Mouse (Mus musculus) adrenal gland, postnatal 10 days (tissue): ENCODE results near the gene Ncam1. TPM values are rescaled to one million over a fixed set of nuclear protein-coding genes. Genes with fewer than 3 reads are reported as not detected.

Experiments
- DNase-seq: peaks from one replicate; pipeline ENCODE4 v3.0.0; 2021; ENCODE audit warnings: mixed read lengths
- total RNA-seq, 2 experiments: library from RNA; stranded (reverse); gene quantifications; 2 replicates each; pipeline ENCODE4 v1.2.3; 2021

Gene Ncam1
- total RNA-seq, 2 experiments from 2014 or later = 41.7 to 61.2 TPM

- no peak for DNase-seq
Observed at GRCm38 (mm10) chr9:49565846-49566245, 232.9 kb downstream of the Ncam1 start.

- DNase-seq = no peak
Observed at GRCm38 (mm10) chr9:49558941-49559340, 239.8 kb downstream of the Ncam1 start.

- no peak for DNase-seq
Observed at GRCm38 (mm10) chr9:49551353-49551752, 247.4 kb downstream of the Ncam1 start.

- no peak for DNase-seq
Observed at GRCm38 (mm10) chr9:49542593-49542992, 256.1 kb downstream of the Ncam1 start.

- DNase-seq = peak; percentile 46
Observed at GRCm38 (mm10) chr9:49537814-49538213, 260.9 kb downstream of the Ncam1 start.

GRCm38 (mm10) chr9:49536593-49536992 lies 262.1 kb downstream of the Ncam1 start:
- DNase-seq = no peak

- no peak for DNase-seq
Observed at GRCm38 (mm10) chr9:49534958-49535357, 263.8 kb downstream of the Ncam1 start.

- DNase-seq = no peak
Observed at GRCm38 (mm10) chr9:49533912-49534491, 264.7 kb downstream of the Ncam1 start.

- no peak for DNase-seq
Observed at GRCm38 (mm10) chr9:49533455-49533854, 265.3 kb downstream of the Ncam1 start.

GRCm38 (mm10) chr9:49531833-49532232 lies 266.9 kb downstream of the Ncam1 start:
- DNase-seq = no peak

GRCm38 (mm10) chr9:49531257-49531656 lies 267.5 kb downstream of the Ncam1 start:
- no peak for DNase-seq

- no peak for DNase-seq
Observed at GRCm38 (mm10) chr9:49530739-49531138, 268.0 kb downstream of the Ncam1 start.

GRCm38 (mm10) chr9:49529366-49529959 lies 269.3 kb downstream of the Ncam1 start:
- no peak for DNase-seq

GRCm38 (mm10) chr9:49528943-49529342 lies 269.8 kb downstream of the Ncam1 start:
- peak; percentile 35 for DNase-seq

- DNase-seq = no peak
Observed at GRCm38 (mm10) chr9:49528026-49528425, 270.7 kb downstream of the Ncam1 start.

GRCm38 (mm10) chr9:49527340-49527739 lies 271.4 kb downstream of the Ncam1 start:
- DNase-seq = no peak

- no peak for DNase-seq
Observed at GRCm38 (mm10) chr9:49524721-49525120, 274.0 kb downstream of the Ncam1 start.

- no peak for DNase-seq
Observed at GRCm38 (mm10) chr9:49523881-49524280, 274.8 kb downstream of the Ncam1 start.

GRCm38 (mm10) chr9:49514306-49514705 lies 284.4 kb downstream of the Ncam1 start:
- no peak for DNase-seq

GRCm38 (mm10) chr9:49510666-49511065 lies 288.1 kb downstream of the Ncam1 start:
- no peak for DNase-seq

GRCm38 (mm10) chr9:49509628-49510027 lies 289.1 kb downstream of the Ncam1 start:
- no peak for DNase-seq

GRCm38 (mm10) chr9:49509094-49509493 lies 289.6 kb downstream of the Ncam1 start:
- DNase-seq = no peak

GRCm38 (mm10) chr9:49507829-49508585 lies 290.7 kb downstream of the Ncam1 start:
- DNase-seq = peak; percentile 59

GRCm38 (mm10) chr9:49504658-49505057 lies 294.1 kb downstream of the Ncam1 start:
- DNase-seq = no peak
